Mouse (Mus musculus) monocyte, adult 5-6 weeks (primary cell): ENCODE data around the gene Tesc. TPM values are rescaled to one million over a fixed set of nuclear protein-coding genes. Genes with fewer than 3 reads are reported as not detected.

Experiments used
- ATAC-seq: fragments of 153-309, 156-312 bp; replicated peaks from 2 replicates; pipeline ENCODE4 v1.8.0; 2017; ENCODE audit warnings: mild to moderate bottlenecking; ENCODE audit not compliant: low TSS enrichment, insufficient number of reproducible peaks, severe bottlenecking, poor library complexity, low FRiP score
- total RNA-seq: library from RNA; stranded (forward); fragments of 200-1000, 200-491, 200-594 nt; gene quantifications from 3 replicates; pipeline ENCODE4 v1.2.3, GENCODE M21; 2017

Gene Tesc
- total RNA-seq, 1 experiment from 2014 or later: 6.9 TPM

- ATAC-seq: no peak
These were observed 36.9 kb downstream of the Tesc start for GRCm38 (mm10) chr5:118064284-118064901.

DNA sequence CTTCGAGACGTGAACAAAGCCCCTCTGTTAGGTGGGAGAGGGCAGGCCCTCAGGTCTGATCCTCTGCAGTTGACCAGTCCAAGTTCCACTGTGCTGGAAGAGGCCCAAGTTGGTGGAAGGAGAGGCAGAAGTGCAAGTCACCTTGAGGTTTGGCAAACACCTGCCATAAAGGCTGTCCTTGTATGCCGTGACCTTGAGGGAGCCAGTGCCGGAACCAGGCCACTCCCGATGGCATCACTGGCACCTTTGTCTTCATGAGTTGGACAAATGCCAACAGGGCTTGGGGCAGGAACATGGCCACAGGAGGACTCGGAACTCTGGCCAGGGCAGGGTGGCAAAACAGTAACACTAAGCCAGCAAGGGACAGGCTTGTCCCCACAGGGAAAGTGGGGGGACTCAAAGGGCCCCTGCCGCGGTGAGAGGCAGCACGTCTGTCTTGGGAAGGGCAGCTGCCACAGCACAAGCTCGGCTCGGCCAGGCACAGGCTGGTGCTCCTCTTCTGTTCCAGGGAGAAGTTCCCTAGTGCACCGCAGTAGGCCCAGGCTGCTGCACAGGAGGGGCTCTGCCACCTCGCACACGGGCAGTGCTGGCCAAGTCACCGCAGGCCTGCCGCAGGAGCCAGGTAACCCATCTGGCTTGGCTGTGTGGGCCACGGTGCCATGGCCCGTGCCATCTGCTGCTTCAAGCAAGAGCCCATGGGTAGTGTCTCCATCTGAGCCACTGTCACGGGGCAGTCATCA, 38.1 kb downstream of the Tesc start:
- ATAC-seq: no peak

GRCm38 (mm10) chr5:118066828-118067227, 39.3 kb downstream of the Tesc start:
- no peak for ATAC-seq

DNA sequence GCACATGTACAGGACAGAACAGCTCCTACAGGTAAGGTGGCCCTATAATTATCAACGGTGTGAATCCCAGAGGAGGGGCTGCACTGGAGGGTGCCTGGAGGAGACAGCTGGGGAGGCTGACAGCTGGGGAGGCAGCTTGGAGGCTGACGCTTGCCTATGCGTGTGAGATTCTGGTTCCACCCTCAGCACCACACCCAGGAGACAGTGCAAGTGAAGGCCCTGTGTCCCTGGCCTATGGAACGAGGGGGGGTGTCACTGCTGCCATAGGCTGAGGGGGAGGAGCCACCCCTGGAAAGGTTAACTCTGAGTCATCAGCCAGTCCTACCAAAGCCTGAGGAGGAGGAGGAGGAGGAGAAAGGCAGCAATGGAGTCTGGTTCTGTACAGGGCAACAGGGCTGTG, 40.0 kb downstream of the Tesc start:
- ATAC-seq: no peak

DNA sequence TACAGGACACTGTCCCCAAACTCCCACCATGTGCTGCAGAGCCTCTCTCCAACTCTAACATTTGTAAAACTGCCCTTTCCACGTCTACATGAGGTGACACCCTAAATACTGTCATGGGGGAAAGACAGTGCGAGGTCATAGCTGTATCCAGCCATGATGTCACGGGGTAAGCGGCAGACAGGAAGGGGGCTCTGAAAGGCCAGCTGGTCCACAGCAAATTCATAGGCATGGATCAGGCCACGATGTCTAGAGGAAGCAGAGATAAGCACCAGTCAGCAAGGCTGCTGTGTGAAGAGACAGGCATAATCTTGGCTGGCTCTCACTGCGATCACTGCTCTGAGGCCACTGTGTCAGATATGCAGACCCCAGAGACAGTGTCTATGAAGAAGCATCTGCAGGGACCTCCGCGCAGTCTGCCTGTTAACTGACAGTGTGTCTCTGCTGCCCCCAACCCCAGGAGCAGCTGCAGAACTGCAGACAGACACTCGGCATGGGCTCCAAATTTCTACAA, 40.5 kb downstream of the Tesc start:
- no peak for ATAC-seq

DNA sequence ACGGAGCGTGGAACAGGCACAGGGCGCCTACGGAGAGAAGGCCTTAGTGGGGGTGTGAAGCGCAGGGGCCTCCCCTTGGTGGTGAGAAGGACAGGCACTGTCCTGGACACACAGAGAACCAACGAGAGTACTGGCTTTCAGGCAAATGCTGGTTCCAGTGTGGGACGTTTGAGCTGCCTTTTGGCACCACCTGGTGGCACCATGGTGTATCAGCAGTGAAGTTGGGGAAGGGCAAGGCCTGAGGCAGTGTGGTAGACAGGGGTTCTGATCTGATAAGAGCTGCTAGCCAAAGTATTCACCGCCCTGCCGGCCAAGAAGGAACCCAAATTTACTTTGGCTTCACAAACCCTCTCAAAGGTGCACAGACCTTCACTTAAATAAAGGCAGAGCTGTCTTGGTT, 41.8 kb downstream of the Tesc start:
- 0 out of 2 replicates have a peak, but pooled peaks have one; percentile 33 for ATAC-seq

DNA sequence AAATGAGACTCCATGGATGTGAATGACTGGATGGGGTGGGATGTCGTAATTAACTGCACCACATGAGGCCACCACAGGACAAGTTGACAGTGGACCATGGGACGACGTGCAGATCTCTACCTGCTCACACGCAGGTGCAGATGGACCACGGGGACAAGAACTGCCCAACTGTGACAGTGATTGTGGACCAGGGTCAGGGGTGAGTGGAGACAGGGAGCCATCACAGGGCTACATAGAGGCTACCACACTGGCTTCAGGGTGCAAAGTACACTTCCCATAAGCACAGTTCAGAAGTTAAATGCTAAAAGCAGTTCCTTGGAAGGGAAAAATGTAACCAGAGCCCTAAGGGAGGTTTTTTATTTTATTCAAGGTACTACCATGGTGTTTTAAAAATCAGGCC, 44.2 kb downstream of the Tesc start:
- ATAC-seq: no peak

- ATAC-seq: no peak
These were observed 45.8 kb downstream of the Tesc start for GRCm38 (mm10) chr5:118073213-118073773.

DNA sequence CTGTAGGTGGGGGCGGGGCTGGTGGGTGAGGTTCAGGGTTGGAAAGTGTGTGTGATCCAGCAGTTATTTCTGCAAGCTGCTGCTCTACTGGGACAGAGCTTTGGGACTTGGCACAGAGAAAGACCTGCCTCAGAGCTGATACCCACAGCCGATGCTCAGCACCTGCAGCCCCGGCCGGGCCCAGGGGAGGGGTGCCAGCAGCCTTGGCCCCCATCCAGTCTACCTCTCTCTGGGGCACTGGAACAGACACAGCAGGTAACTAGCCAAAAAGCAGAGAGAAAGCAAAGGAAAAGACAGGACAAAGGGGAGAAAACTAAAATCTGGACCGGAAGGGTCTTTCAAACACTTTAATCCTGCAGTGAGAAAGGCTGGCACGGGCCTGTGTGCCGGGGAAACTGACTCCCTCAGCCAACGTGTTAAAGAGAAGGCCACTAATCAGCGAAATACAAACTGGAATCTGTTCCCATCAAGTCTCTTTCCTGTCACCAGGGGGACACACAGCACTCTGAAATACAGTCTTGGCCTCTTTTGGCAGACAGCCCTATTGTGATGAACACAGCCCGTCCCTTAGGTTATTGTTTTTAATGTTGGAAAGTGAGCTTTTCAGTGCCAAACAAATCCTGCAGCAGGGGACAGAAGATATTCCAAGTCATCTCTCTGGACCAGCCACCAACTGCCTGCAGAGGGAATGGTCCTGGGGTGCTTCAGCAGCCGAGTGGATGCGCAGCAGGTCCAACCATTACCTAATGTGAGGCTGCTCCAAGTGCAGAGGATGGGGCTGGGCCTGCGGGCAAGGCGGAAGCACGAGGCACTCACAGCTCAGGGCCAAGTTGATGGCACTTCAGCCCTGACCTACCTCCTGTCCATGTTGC, 49.4 kb downstream of the Tesc start:
- no peak for ATAC-seq

DNA sequence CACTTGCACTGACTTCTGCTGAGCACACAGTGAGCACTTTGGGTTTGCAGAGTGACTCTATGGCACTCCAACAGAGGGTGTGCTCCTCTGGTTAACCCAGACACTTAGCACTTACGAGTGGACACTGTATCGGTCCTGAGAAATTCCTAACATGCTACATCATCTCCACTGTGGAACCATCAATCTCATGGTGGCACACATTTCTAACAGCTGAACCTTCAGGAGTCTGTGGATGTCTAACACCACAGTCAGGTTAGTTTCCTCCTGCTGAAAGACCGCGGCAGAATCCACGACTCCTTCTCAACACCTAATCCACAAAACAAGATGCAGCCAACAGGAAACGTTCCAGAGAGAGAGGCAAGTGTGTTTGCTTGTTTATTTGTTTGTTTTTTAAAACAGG, 51.0 kb downstream of the Tesc start:
- no peak for ATAC-seq

GRCm38 (mm10) chr5:118079354-118079753, 51.8 kb downstream of the Tesc start:
- no peak for ATAC-seq

DNA sequence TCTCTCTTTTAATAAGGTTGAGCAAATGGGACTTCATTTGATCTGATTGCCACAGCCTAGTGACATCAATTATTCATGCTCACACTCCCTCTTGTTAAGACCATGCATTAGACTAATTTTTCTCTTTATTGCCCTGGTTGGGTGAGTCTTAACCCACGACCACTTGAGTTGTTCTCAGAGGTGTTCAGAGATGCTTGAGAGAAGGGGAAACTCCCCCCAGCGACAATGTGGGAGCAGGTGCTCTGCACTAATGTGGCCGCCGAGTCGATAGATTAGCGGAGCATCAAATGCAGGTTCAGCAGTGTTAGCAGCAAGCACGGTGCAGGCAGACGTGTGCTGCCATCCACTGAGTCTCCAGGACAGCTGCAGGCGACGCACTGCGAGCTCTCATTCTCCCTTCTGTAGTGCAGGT, 52.3 kb downstream of the Tesc start:
- ATAC-seq: no peak

DNA sequence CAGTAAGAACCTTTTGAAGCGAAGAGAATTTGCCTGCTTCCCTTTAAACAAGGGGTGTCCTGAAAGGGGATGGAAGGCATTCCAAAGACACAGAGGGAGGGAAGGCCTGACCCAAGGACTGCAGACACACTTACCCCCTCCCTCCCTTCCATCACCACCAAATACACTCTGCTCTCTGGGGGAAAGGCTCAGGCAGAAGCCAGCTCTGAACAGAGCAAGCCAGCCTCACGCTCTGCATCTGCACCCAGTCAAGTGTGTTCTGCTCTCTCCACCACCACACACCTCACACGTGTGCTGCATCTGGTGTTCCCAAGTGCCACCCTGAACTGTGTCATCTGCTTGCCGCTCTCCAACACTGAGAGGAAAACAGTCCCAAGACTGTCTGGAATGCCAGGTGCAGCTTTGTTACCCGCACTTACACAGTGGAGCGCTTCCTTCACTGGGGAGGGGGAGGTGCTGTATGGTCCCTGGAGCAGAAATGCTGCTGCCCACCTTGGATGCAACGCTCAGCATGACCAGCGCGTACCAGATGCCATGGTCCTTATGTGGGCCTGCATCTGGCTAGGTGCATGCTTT, 53.9 kb downstream of the Tesc start:
- ATAC-seq: no peak

GRCm38 (mm10) chr5:118081996-118082395, 54.5 kb downstream of the Tesc start:
- ATAC-seq: no peak

- no peak for ATAC-seq
These were observed 55.6 kb downstream of the Tesc start for GRCm38 (mm10) chr5:118083060-118083638.

DNA sequence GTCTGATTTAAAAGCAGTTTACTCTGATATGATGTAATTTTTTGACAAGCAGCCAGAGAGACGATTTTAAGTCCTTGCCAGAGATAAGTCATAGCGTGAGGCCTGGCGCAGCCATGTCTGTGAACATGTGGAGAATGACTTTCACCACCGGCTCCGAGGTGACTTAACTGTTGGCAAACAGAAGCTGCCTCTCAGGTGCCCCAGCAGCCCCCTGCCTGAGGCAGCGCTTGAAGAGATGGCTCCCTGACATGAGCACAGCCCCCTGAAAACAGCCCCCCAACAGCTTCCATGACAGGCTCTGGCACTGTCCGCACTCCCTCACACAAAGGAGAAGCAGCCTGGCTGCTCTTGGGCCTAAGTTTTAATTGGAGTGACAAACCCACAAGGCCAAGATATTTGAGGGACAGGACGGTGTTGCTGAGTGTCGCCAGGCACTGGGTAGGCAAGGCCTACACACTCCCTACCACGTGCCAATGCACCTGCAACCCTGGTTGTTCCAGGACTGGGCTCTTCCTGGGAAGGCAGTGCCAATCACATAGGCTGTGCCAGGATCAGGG, 56.7 kb downstream of the Tesc start:
- ATAC-seq: no peak

- ATAC-seq: no peak
These were observed 57.8 kb downstream of the Tesc start for GRCm38 (mm10) chr5:118085313-118085712.

- ATAC-seq: no peak
These were observed 59.4 kb downstream of the Tesc start for GRCm38 (mm10) chr5:118086956-118087355.
